Mouse (Mus musculus) embryonic facial prominence, embryonic 10.5 days (tissue): ENCODE measurements around the gene Phf21a. TPM values are rescaled to one million over a fixed set of nuclear protein-coding genes. Genes with fewer than 3 reads are reported as not detected.

Experiments
- DNase-seq: peaks from one replicate; pipeline ENCODE4 v3.0.0-alpha.2; 2017; ENCODE audit warnings: low spot score
- H3K27ac ChIP-seq: fragments of 300-500 bp; sonication (generic); replicated peaks from 2 replicates; pipeline ENCODE4 v1.5.1; 2016; ENCODE audit warnings: mild to moderate bottlenecking
- H3K27me3 ChIP-seq: fragments of 300-500 bp; sonication (generic); replicated peaks from 2 replicates; pipeline ENCODE4 v1.6.1; 2016; ENCODE audit warnings: low read depth, mild to moderate bottlenecking; ENCODE audit not compliant: poor library complexity, severe bottlenecking
- H3K36me3 ChIP-seq: fragments of 300-500 bp; sonication (generic); replicated peaks from 2 replicates; pipeline ENCODE4 v1.6.1; 2016; ENCODE audit warnings: mild to moderate bottlenecking, moderate library complexity
- H3K4me1 ChIP-seq: fragments of 300-500 bp; sonication (generic); 2 replicates; pipeline ENCODE4 v1.6.1; 2016
- H3K4me3 ChIP-seq: fragments of 300-500 bp; sonication (generic); 2 replicates; pipeline ENCODE4 v1.5.1; 2016; ENCODE audit warnings: mild to moderate bottlenecking, moderate library complexity
- H3K9me3 ChIP-seq: fragments of 300-500 bp; sonication (generic); 2 replicates; pipeline ENCODE4 v1.6.1; 2016; ENCODE audit warnings: mild to moderate bottlenecking
- WGBS: fragments of 180-500 bp; shearing (Covaris S2); methylation state at CpG from one replicate; pipeline ENCODE4 v1.1.7; 2016; 5-methylcytosine and 5-hydroxymethylcytosine counted together
- polyA plus RNA-seq: library from polyadenylated mRNA; unstranded; fragments of >200 nt; fragmentation: Nextera tagmentation; extraction: Ambion mirVana; gene quantifications from 2 replicates; pipeline ENCODE4 v1.2.1, GENCODE M21; 2016

Phf21a gene
- polyA plus RNA-seq, 1 experiment from 2014 or later = 41.3 TPM

GRCm38 (mm10) chr2:92164291-92164690 is 71.4 kb downstream of the Phf21a start:
- H3K27ac ChIP-seq = no peak overlapping the region
- no peak for DNase-seq

GRCm38 (mm10) chr2:92166950-92167349 is 74.0 kb downstream of the Phf21a start:
- no peak for DNase-seq
- 64% methylated on average over 7 of the region's 7 CpGs for WGBS
- Histone ChIP-seq H3K9me3 (no peaks in the 10 kb centered on the region), H3K27ac (no peak overlapping the region), H3K27me3 (no peaks in the 10 kb centered on the region), H3K4me3 (no peak overlapping the region), H3K36me3 (no peaks in the 10 kb centered on the region), H3K4me1 (no peaks in the 10 kb centered on the region)

More at GRCm38 (mm10) chr2:92164291-92164690, 71.4 kb downstream of the Phf21a start:
- Histone ChIP-seq H3K4me1 (no peaks in the 10 kb centered on the region), H3K36me3 (no peaks in the 10 kb centered on the region), H3K27me3 (no peaks in the 10 kb centered on the region), H3K4me3 (no peak overlapping the region), H3K9me3 (no peaks in the 10 kb centered on the region)
- 60% methylated on average over 10 of the region's 10 CpGs for WGBS

- no peak for DNase-seq
- H3K27me3 ChIP-seq = no peaks in the 10 kb centered on the region
- no peaks in the 10 kb centered on the region for H3K9me3 ChIP-seq
- H3K4me1 ChIP-seq = no peaks in the 10 kb centered on the region
- H3K27ac ChIP-seq = no peak overlapping the region
- H3K36me3 ChIP-seq = no peaks in the 10 kb centered on the region
- H3K4me3 ChIP-seq = no peak overlapping the region
- WGBS = 80% methylated on average over 8 of the region's 8 CpGs
Observed at GRCm38 (mm10) chr2:92171046-92171643, 78.2 kb downstream of the Phf21a start.

- Histone ChIP-seq H3K9me3 (no peaks in the 10 kb centered on the region), H3K36me3 (no peaks in the 10 kb centered on the region), H3K27ac (no peak overlapping the region), H3K27me3 (no peaks in the 10 kb centered on the region), H3K4me3 (no peak overlapping the region), H3K4me1 (no peaks in the 10 kb centered on the region)
- DNase-seq = no peak
- WGBS = 92% methylated on average over 5 of the region's 5 CpGs
Observed at GRCm38 (mm10) chr2:92172300-92172699, 79.4 kb downstream of the Phf21a start.

- Histone ChIP-seq H3K9me3 (no peaks in the 10 kb centered on the region), H3K36me3 (no peaks in the 10 kb centered on the region), H3K27ac (no peak overlapping the region), H3K27me3 (no peaks in the 10 kb centered on the region), H3K4me3 (no peak overlapping the region), H3K4me1 (no peaks in the 10 kb centered on the region)
- 84% methylated on average over 4 of the region's 4 CpGs for WGBS
- DNase-seq = no peak
Observed at GRCm38 (mm10) chr2:92173186-92173585, 80.3 kb downstream of the Phf21a start.

GRCm38 (mm10) chr2:92174265-92174664 is 81.3 kb downstream of the Phf21a start:
- 68% methylated on average over 7 of the region's 7 CpGs for WGBS
- no peaks in the 10 kb centered on the region for H3K4me1 ChIP-seq
- H3K4me3 ChIP-seq = no peak overlapping the region
- no peak for DNase-seq
- no peaks in the 10 kb centered on the region for H3K27me3 ChIP-seq
- H3K27ac ChIP-seq = no peak overlapping the region
- no peaks in the 10 kb centered on the region for H3K9me3 ChIP-seq
- H3K36me3 ChIP-seq = no peaks in the 10 kb centered on the region

- WGBS = 88% methylated on average over 4 of the region's 4 CpGs
- Histone ChIP-seq H3K27me3 (no peaks in the 10 kb centered on the region), H3K4me1 (no peaks in the 10 kb centered on the region), H3K4me3 (no peak overlapping the region), H3K36me3 (no peaks in the 10 kb centered on the region), H3K9me3 (no peaks in the 10 kb centered on the region), H3K27ac (no peak overlapping the region)
- DNase-seq = no peak
Observed at GRCm38 (mm10) chr2:92175002-92175401, 82.1 kb downstream of the Phf21a start.

GRCm38 (mm10) chr2:92176292-92176691 is 83.4 kb downstream of the Phf21a start:
- Histone ChIP-seq H3K4me3 (no peak overlapping the region), H3K9me3 (no peaks in the 10 kb centered on the region), H3K4me1 (no peaks in the 10 kb centered on the region), H3K36me3 (no peaks in the 10 kb centered on the region), H3K27ac (no peak overlapping the region), H3K27me3 (no peaks in the 10 kb centered on the region)
- no peak for DNase-seq
- WGBS = 60% methylated on average over 4 of the region's 4 CpGs

GRCm38 (mm10) chr2:92182146-92182756 is 89.3 kb downstream of the Phf21a start:
- WGBS = 4% methylated on average over 11 of the region's 11 CpGs
- no peaks in the 10 kb centered on the region for H3K36me3 ChIP-seq
- peak overlapping the region; percentile 99 for H3K27ac ChIP-seq
- H3K9me3 ChIP-seq = no peaks in the 10 kb centered on the region
- no peaks in the 10 kb centered on the region for H3K27me3 ChIP-seq
- H3K4me3 ChIP-seq = peak overlapping the region; percentile 87
- DNase-seq = peak; percentile 16
- H3K4me1 ChIP-seq = peaks cover 27% of the 10 kb centered on the region

GRCm38 (mm10) chr2:92182981-92183501 is 90.1 kb downstream of the Phf21a start:
- H3K36me3 ChIP-seq = no peaks in the 10 kb centered on the region
- WGBS = under 1% methylated on average over 41 of the region's 41 CpGs
- H3K27ac ChIP-seq = peak overlapping the region; percentile 99
- H3K4me1 ChIP-seq = peaks cover 35% of the 10 kb centered on the region
- DNase-seq = peak; percentile 86
- H3K4me3 ChIP-seq = peak overlapping the region; percentile 87
- no peaks in the 10 kb centered on the region for H3K27me3 ChIP-seq
- H3K9me3 ChIP-seq = no peaks in the 10 kb centered on the region

GRCm38 (mm10) chr2:92183613-92184076 is 90.7 kb downstream of the Phf21a start:
- H3K4me1 ChIP-seq = peaks cover 41% of the 10 kb centered on the region

GRCm38 (mm10) chr2:92184077-92184921 is 91.4 kb downstream of the Phf21a start:
- peak overlapping the region; percentile 99 for H3K27ac ChIP-seq
- peak overlapping the region; percentile 87 for H3K4me3 ChIP-seq
- H3K27me3 ChIP-seq = no peaks in the 10 kb centered on the region
- no peaks in the 10 kb centered on the region for H3K36me3 ChIP-seq
- peaks cover 46% of the 10 kb centered on the region for H3K4me1 ChIP-seq
- DNase-seq = peak; percentile 76
- WGBS = 2% methylated on average over 19 of the region's 19 CpGs
- no peaks in the 10 kb centered on the region for H3K9me3 ChIP-seq

More at GRCm38 (mm10) chr2:92183613-92184076, 90.7 kb downstream of the Phf21a start:
- Histone ChIP-seq H3K36me3 (no peaks in the 10 kb centered on the region), H3K27ac (peak overlapping the region; percentile 99), H3K27me3 (no peaks in the 10 kb centered on the region), H3K9me3 (no peaks in the 10 kb centered on the region), H3K4me3 (peak overlapping the region; percentile 87)
- DNase-seq = peak; percentile 95
- WGBS = 1% methylated on average over 36 of the region's 40 CpGs
